Mouse (Mus musculus) erythroid progenitor cell, adult 5-6 weeks (primary cell): ENCODE data around the gene Klrc1. TPM values are rescaled to one million over a fixed set of nuclear protein-coding genes. Genes with fewer than 3 reads are reported as not detected.
"Not testable (repeated sequence)": the region's sequence is repeated elsewhere in the genome, so short reads cannot be mapped to it uniquely, and the experiment has no call there.

Source experiments
- ATAC-seq: replicated peaks from 2 replicates; pipeline ENCODE4 v1.8.0; 2016; ENCODE audit warnings: moderate number of reproducible peaks, mild to moderate bottlenecking, moderate TSS enrichment, inconsistent platforms; ENCODE audit not compliant: poor library complexity, low FRiP score, severe bottlenecking
- total RNA-seq, 2 experiments: library from RNA; stranded (forward) in 1 of 2; stranded (reverse) in 1 of 2; fragments of 150-400 nt in 1 of 2; fragments of 186-747, 209-891 nt in 1 of 2; gene quantifications; 2 replicates each; pipeline versions ENCODE4 v1.2.3 to v1.2.4; 2015 to 2017; ENCODE audit warnings: low replicate concordance in 2 of 2

Gene Klrc1
- total RNA-seq (2015; ENCODE audit: low replicate concordance) (2.5 TPM in 1 of 2 replicates, not detected in the other), total RNA-seq (2017; ENCODE audit: low replicate concordance) (7.7 TPM in 1 of 2 replicates, not detected in the other)

- no peak for ATAC-seq
Measured at GRCm38 (mm10) chr6:129678873-129679272, at the start of gene Klrc1. Klrc1 (minus strand) TSS chr6:129678973.

DNA sequence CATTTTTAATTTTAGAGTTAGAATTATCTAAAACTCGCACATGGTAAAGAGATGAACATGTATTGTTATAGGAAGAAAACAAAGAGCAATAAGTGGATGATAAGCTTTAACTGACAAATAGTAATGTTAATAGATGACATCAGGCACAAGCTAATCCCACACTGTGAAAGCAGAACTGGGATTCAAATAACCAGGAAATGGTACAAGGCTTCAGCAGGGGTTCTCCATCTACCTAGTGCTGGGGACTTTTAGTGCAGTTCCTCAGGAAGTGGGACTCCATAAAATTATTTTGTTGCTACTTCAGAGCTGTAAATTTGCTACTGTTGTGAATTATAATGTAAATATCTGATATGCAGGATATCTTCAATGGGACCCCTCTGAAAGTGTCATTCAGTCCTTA, 48.5 kb upstream of the Klrc1 start:
- no peak for ATAC-seq

DNA sequence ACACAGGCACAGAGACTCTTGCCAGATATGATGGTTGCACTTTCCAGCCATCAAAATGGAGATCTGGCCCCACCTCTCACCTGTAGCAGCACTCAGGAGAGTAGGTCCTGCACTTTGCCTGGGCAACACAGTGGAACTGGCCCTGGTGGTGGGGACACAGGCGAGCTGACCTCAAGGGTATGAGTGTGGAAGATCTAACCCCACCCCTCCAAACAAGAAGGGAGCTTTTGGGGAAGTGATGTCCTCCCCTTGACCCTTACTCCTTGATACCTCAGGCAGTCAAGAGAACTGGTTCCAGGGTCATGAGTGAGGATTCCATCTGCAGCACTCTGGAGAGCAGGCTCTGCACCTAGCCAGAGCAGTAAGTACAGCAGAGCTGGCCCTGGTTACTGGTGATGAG, 42.6 kb upstream of the Klrc1 start:
- peak; percentile 42; the same call in 1 of the 2 replicates for ATAC-seq

GRCm38 (mm10) chr6:129720487-129720886, 41.7 kb upstream of the Klrc1 start:
- no peak for ATAC-seq

- no peak for ATAC-seq
Measured at GRCm38 (mm10) chr6:129717032-129717431, 38.3 kb upstream of the Klrc1 start, which contains the start of gene Klri1. Klri1 (minus strand) TSS chr6:129717132.

DNA sequence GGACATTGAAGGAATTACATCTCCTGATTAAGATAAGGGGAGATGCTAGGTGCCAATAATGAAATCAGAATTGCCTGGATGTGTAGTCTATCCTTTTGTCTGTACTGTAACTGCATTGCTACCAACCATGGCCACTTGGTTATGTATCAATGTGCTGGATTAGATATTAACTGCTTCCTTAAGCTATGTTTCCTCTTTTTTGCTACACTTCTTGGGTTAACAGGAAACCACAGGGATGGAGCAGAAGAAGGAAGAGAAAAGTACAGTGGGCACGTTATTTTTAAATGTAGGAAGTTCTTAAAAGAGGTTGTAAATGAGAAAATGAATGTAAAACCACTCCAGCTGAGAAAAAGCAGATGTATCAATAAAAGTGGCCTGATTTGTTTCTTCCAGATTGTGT, 34.8 kb upstream of the Klrc1 start:
- no peak for ATAC-seq

DNA sequence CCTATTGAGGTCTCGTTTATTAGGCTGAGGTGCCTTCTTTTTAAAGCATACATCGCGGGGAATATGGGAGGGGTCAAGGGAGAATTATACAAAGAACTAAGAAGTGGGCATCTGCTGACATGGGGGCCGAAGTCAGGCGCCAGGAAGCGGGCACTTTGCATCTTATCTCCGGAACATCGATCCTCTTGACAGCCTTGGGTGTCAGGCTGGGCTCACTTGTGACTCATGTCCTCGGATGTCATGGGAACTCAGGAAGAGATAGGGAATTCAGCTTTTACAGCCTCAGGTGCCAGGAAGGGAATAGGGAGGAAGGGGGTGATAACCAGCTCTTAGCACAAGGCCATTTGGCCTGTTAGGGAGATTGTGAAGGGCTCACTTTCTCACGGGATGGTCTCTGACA, 12.7 kb upstream of the Klrc1 start:
- ATAC-seq, result not testable (repeated sequence)

DNA sequence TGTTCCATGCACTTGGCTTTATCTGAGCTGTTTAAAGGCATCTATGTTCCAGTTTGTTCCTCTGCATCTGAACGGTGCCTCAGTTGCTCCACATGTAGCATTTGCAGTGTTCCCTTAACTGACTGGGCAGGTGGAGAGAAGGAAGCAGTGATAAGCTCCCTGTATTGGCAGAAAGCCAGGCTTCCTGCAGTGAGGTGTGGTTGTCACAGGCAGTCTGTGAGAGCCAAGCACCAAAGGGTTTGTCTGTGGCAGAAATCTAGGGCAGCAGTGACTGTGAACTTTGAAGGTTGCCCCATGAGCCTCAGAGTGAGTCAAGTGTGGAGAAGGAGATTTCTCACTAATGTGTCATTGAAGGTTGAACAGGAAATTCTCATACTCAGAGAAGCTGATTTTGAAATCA, 1.6 kb upstream of the Klrc1 start:
- no peak for ATAC-seq

- ATAC-seq, result not testable (repeated sequence)
Measured at GRCm38 (mm10) chr6:129661301-129661700, 17.5 kb downstream of the Klrc1 start.

GRCm38 (mm10) chr6:129660589-129660988, 18.2 kb downstream of the Klrc1 start, which contains the start of gene Klrc2:
Klrc2 (minus strand) TSS chr6:129660689.
- ATAC-seq, result not testable (repeated sequence)

GRCm38 (mm10) chr6:129644054-129644453, 34.7 kb downstream of the Klrc1 start:
- ATAC-seq, result not testable (repeated sequence)

DNA sequence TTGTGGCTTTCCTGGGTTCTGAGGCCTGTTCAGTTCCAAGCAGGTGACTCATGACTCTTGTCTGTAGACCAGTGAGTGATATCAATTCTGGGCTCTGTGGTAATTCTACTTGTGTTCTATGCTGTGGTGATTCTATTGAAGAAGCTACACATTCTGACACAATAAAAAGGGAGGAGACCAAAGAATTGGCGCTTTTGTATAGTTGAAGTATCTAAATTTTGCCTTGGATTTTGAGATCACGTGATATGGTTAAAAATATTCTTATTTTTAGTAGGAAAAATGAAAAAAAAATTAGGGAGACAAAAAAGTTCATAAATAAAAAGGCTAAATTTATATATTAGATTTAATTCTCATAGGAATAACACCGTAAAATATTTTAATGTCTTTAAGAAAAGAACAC, 35.5 kb downstream of the Klrc1 start, which contains the start of gene Klrc3:
TSS of gene Klrc3 (minus strand) at position 101 of the 400 bp plus-strand sequence.
- 0 out of 2 replicates have a peak, but pooled peaks have one; percentile 29 for ATAC-seq

DNA sequence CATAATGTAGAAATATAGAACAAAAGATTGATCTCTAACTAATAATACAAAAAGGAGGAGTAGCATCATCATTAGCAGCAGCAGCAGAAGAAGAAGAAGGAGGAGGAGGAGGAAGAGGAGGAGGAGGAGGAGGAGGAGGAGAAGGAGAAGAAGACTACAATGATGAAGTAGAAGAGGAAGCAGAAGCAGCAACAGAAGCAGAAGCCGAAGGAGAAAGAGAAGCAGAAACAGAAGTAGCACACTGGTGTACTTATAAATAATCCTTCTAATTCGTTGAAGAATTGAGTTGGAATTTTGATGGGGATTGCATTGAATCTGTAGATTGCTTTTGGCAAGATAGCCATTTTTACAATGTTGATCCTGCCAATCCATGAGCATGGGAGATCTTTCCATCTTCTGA, 47.7 kb downstream of the Klrc1 start:
- ATAC-seq, result not testable (repeated sequence)

- ATAC-seq, result no peak
Measured at GRCm38 (mm10) chr6:129623735-129624134, 55.0 kb downstream of the Klrc1 start, which contains the start of gene Klrk1. Klrk1 (minus strand) TSS chr6:129623864.

Other genes with a start within 250 kb of the Klrc1 start
- gene Clec1a, start 227.0 kb downstream of the Klrc1 start, total RNA-seq (2015; ENCODE audit: low replicate concordance), result not detected in 2 replicates
- 2.0 TPM in 1 of 2 replicates, not detected in the other for gene Clec1a, start 227.0 kb downstream of the Klrc1 start, total RNA-seq (2017; ENCODE audit: low replicate concordance)
- 3.4 and 4.3 TPM in 2 replicates for gene Olr1, start 171.8 kb downstream of the Klrc1 start, total RNA-seq (2015; ENCODE audit: low replicate concordance)
- gene Olr1, start 171.8 kb downstream of the Klrc1 start, total RNA-seq (2017; ENCODE audit: low replicate concordance), result 2.2 and 5.6 TPM in 2 replicates
- gene Tmem52b, start 166.4 kb downstream of the Klrc1 start, total RNA-seq (2015; ENCODE audit: low replicate concordance), result not detected in 2 replicates
- not detected in 2 replicates for gene Tmem52b, start 166.4 kb downstream of the Klrc1 start, total RNA-seq (2017; ENCODE audit: low replicate concordance)
- 2.1 and 6.5 TPM in 2 replicates for gene Gabarapl1, start 145.8 kb downstream of the Klrc1 start, total RNA-seq (2015; ENCODE audit: low replicate concordance)
- gene Gabarapl1, start 145.8 kb downstream of the Klrc1 start, total RNA-seq (2017; ENCODE audit: low replicate concordance), result 9.8 and 17.5 TPM in 2 replicates
- gene Klre1, start 101.1 kb downstream of the Klrc1 start, total RNA-seq (2015; ENCODE audit: low replicate concordance), result not detected in 2 replicates
- not detected in 2 replicates for gene Klre1, start 101.1 kb downstream of the Klrc1 start, total RNA-seq (2017; ENCODE audit: low replicate concordance)
- 10.5 and 10.8 TPM in 2 replicates for gene Klrd1, start 87.2 kb downstream of the Klrc1 start, total RNA-seq (2015; ENCODE audit: low replicate concordance)
- gene Klrd1, start 87.2 kb downstream of the Klrc1 start, total RNA-seq (2017; ENCODE audit: low replicate concordance), result 2.8 TPM in 1 of 2 replicates, not detected in the other
- gene Klrk1, start 55.1 kb downstream of the Klrc1 start, total RNA-seq (2015; ENCODE audit: low replicate concordance), result 1.8 and 2.5 TPM in 2 replicates
- 2.7 and 3.5 TPM in 2 replicates for gene Klrk1, start 55.1 kb downstream of the Klrc1 start, total RNA-seq (2017; ENCODE audit: low replicate concordance)
- gene Klrc3, start 35.6 kb downstream of the Klrc1 start, total RNA-seq (2015; ENCODE audit: low replicate concordance), result not detected in 2 replicates
- gene Klrc3, start 35.6 kb downstream of the Klrc1 start, total RNA-seq (2017; ENCODE audit: low replicate concordance), result not detected in 2 replicates
- 1.3 and 2.2 TPM in 2 replicates for gene Klrc2, start 18.3 kb downstream of the Klrc1 start, total RNA-seq (2015; ENCODE audit: low replicate concordance)
- 0.90 TPM in 1 of 2 replicates, not detected in the other for gene Klrc2, start 18.3 kb downstream of the Klrc1 start, total RNA-seq (2017; ENCODE audit: low replicate concordance)
- gene Klri1, start 38.2 kb upstream of the Klrc1 start, total RNA-seq (2015; ENCODE audit: low replicate concordance), result not detected in 2 replicates
- 2.4 and 4.0 TPM in 2 replicates for gene Klri1, start 38.2 kb upstream of the Klrc1 start, total RNA-seq (2017; ENCODE audit: low replicate concordance)
- not detected in 2 replicates for gene Klri2, start 61.5 kb upstream of the Klrc1 start, total RNA-seq (2015; ENCODE audit: low replicate concordance)
- 0.39 TPM in 1 of 2 replicates, not detected in the other for gene Klri2, start 61.5 kb upstream of the Klrc1 start, total RNA-seq (2017; ENCODE audit: low replicate concordance)
- not detected in 2 replicates for gene Gm156, start 105.3 kb upstream of the Klrc1 start, total RNA-seq (2015; ENCODE audit: low replicate concordance)
- not detected in 2 replicates for gene Gm156, start 105.3 kb upstream of the Klrc1 start, total RNA-seq (2017; ENCODE audit: low replicate concordance)
- gene Gm17631, start 183.7 kb upstream of the Klrc1 start, total RNA-seq (2015; ENCODE audit: low replicate concordance), result not detected in 2 replicates
- not detected in 2 replicates for gene Gm17631, start 183.7 kb upstream of the Klrc1 start, total RNA-seq (2017; ENCODE audit: low replicate concordance)
- 3.2 TPM in 1 of 2 replicates, not detected in the other for gene Klra17, start 197.7 kb upstream of the Klrc1 start, total RNA-seq (2015; ENCODE audit: low replicate concordance)
- 0.90 TPM in 1 of 2 replicates, not detected in the other for gene Klra17, start 197.7 kb upstream of the Klrc1 start, total RNA-seq (2017; ENCODE audit: low replicate concordance)
- gene Klra5, start 238.7 kb upstream of the Klrc1 start, total RNA-seq (2015; ENCODE audit: low replicate concordance), result not detected in 2 replicates
- not detected in 2 replicates for gene Klra5, start 238.7 kb upstream of the Klrc1 start, total RNA-seq (2017; ENCODE audit: low replicate concordance)